Mouse (Mus musculus) forebrain, embryonic 16.5 days (tissue): ENCODE data around the gene Ncoa5. TPM values are rescaled to one million over a fixed set of nuclear protein-coding genes. Genes with fewer than 3 reads are reported as not detected.

Experiments used
- ATAC-seq: fragments of 200-750 bp; cut with Nextera tagmentation; 2 replicates; pipeline ENCODE4 v1.8.0; 2017; ENCODE audit warnings: mild to moderate bottlenecking, moderate library complexity
- H3K27ac ChIP-seq: fragments of 300-500 bp; sonication (generic); 2 replicates; pipeline ENCODE4 v1.5.1; 2014; ENCODE audit warnings: low read length, control low read depth
- H3K27me3 ChIP-seq: fragments of 300-500 bp; sonication (generic); replicated peaks from 2 replicates; pipeline ENCODE4 v1.6.1; 2014; ENCODE audit warnings: low read length; ENCODE audit not compliant: control insufficient read depth, insufficient read depth
- H3K36me3 ChIP-seq: fragments of 300-500 bp; sonication (generic); 2 replicates; pipeline ENCODE4 v1.6.1; 2014; ENCODE audit not compliant: control insufficient read depth, insufficient read depth
- H3K4me1 ChIP-seq: fragments of 300-500 bp; sonication (generic); replicated peaks from 2 replicates; pipeline ENCODE4 v1.6.1; 2014; ENCODE audit warnings: low read length; ENCODE audit not compliant: control insufficient read depth, insufficient read depth
- H3K4me2 ChIP-seq: fragments of 300-500 bp; sonication (generic); 2 replicates; pipeline ENCODE4 v1.6.1; 2014; ENCODE audit warnings: mild to moderate bottlenecking, low read length, control low read depth
- H3K4me3 ChIP-seq: fragments of 300-500 bp; sonication (generic); replicated peaks from 2 replicates; pipeline ENCODE4 v1.5.1; 2014; ENCODE audit warnings: mild to moderate bottlenecking, low read length, control low read depth
- H3K9ac ChIP-seq: fragments of 300-500 bp; sonication (generic); replicated peaks from 2 replicates; pipeline ENCODE4 v1.6.1; 2014; ENCODE audit warnings: low read depth, low read length, control low read depth
- H3K9me3 ChIP-seq: fragments of 300-500 bp; sonication (generic); 2 replicates; pipeline ENCODE4 v1.6.1; 2016; ENCODE audit warnings: low read length; ENCODE audit not compliant: control insufficient read depth
- WGBS: fragments of 180-500 bp; shearing (Covaris S2); extraction: QIAGEN DNeasy Blood & Tissue Kit; methylation state at CpG from one replicate; pipeline ENCODE4 v1.1.7; 2014; 5-methylcytosine and 5-hydroxymethylcytosine counted together
- polyA plus RNA-seq: library from polyadenylated mRNA; unstranded; fragments of >200 nt; fragmentation: Nextera tagmentation; extraction: Ambion mirVana; gene quantifications from 2 replicates; pipeline ENCODE4 v1.2.1, GENCODE M21; 2015

Ncoa5 gene
- polyA plus RNA-seq, 1 experiment from 2014 or later: 138 TPM

- Histone ChIP-seq H3K4me3 (no peak overlapping the region), H3K9ac (no peak overlapping the region), H3K4me1 (peaks cover 2% of the 10 kb centered on the region), H3K36me3 (peaks cover 75% of the 10 kb centered on the region), H3K27me3 (peaks cover 6% of the 10 kb centered on the region), H3K9me3 (no peaks in the 10 kb centered on the region), H3K4me2 (no peak overlapping the region), H3K27ac (no peak overlapping the region)
- ATAC-seq: no peak
- 75% methylated on average over 3 of the region's 3 CpGs for WGBS
Measured at GRCm38 (mm10) chr2:165003108-165003507, 31.6 kb downstream of the Ncoa5 start.

GRCm38 (mm10) chr2:165001958-165002357, 32.7 kb downstream of the Ncoa5 start:
- peaks cover 12% of the 10 kb centered on the region for H3K4me1 ChIP-seq
- peaks cover 6% of the 10 kb centered on the region for H3K27me3 ChIP-seq
- no peak overlapping the region for H3K27ac ChIP-seq
- WGBS: 88% methylated on average over 13 of the region's 13 CpGs
- H3K9ac ChIP-seq: no peak overlapping the region
- H3K4me2 ChIP-seq: no peak overlapping the region
- peaks cover 66% of the 10 kb centered on the region for H3K36me3 ChIP-seq
- H3K9me3 ChIP-seq: no peaks in the 10 kb centered on the region
- no peak overlapping the region for H3K4me3 ChIP-seq
- no peak for ATAC-seq

GRCm38 (mm10) chr2:164997721-164998428, 36.8 kb downstream of the Ncoa5 start:
- H3K4me3 ChIP-seq: peak overlapping the region; percentile 31
- WGBS: 3% methylated on average over 51 of the region's 52 CpGs
- H3K27ac ChIP-seq: no peak overlapping the region
- H3K27me3 ChIP-seq: peaks cover 6% of the 10 kb centered on the region
- H3K36me3 ChIP-seq: peaks cover 32% of the 10 kb centered on the region
- H3K4me1 ChIP-seq: peaks cover 12% of the 10 kb centered on the region
- ATAC-seq: peak; percentile 4; the same call in 1 of the 2 replicates
- H3K9me3 ChIP-seq: no peaks in the 10 kb centered on the region
- peak overlapping the region; percentile 40; the same call in 1 of the 2 replicates for H3K9ac ChIP-seq
- peak overlapping the region; percentile 44 for H3K4me2 ChIP-seq

- peak overlapping the region; percentile 40; the same call in 1 of the 2 replicates for H3K9ac ChIP-seq
- no peaks in the 10 kb centered on the region for H3K9me3 ChIP-seq
- H3K36me3 ChIP-seq: peaks cover 24% of the 10 kb centered on the region
- peak overlapping the region; percentile 31 for H3K4me3 ChIP-seq
- ATAC-seq: no peak
- WGBS: 12% methylated on average over 49 of the region's 49 CpGs
- H3K4me1 ChIP-seq: peaks cover 12% of the 10 kb centered on the region
- peak overlapping the region; percentile 44 for H3K4me2 ChIP-seq
- H3K27ac ChIP-seq: no peak overlapping the region
- peaks cover 6% of the 10 kb centered on the region for H3K27me3 ChIP-seq
Measured at GRCm38 (mm10) chr2:164996848-164997720, 37.6 kb downstream of the Ncoa5 start.

GRCm38 (mm10) chr2:164995976-164996375, 38.7 kb downstream of the Ncoa5 start:
- Histone ChIP-seq H3K4me1 (peaks cover 12% of the 10 kb centered on the region), H3K27me3 (peaks cover 6% of the 10 kb centered on the region), H3K9ac (no peak overlapping the region), H3K4me2 (no peak overlapping the region), H3K9me3 (no peaks in the 10 kb centered on the region), H3K27ac (no peak overlapping the region), H3K4me3 (no peak overlapping the region), H3K36me3 (peaks cover 13% of the 10 kb centered on the region)
- ATAC-seq: no peak
- WGBS: 63% methylated on average over 11 of the region's 11 CpGs

- ATAC-seq: no peak
- peaks cover 4% of the 10 kb centered on the region for H3K36me3 ChIP-seq
- peaks cover 12% of the 10 kb centered on the region for H3K4me1 ChIP-seq
- no peak overlapping the region for H3K9ac ChIP-seq
- WGBS: 55% methylated on average over 21 of the region's 21 CpGs
- no peak overlapping the region for H3K27ac ChIP-seq
- H3K9me3 ChIP-seq: no peaks in the 10 kb centered on the region
- peaks cover 6% of the 10 kb centered on the region for H3K27me3 ChIP-seq
- no peak overlapping the region for H3K4me3 ChIP-seq
- no peak overlapping the region for H3K4me2 ChIP-seq
Measured at GRCm38 (mm10) chr2:164994659-164995428, 39.8 kb downstream of the Ncoa5 start.

- no peak overlapping the region for H3K4me3 ChIP-seq
- H3K36me3 ChIP-seq: peaks cover 3% of the 10 kb centered on the region; the same call in 1 of the 2 replicates
- H3K9me3 ChIP-seq: no peaks in the 10 kb centered on the region
- peaks cover 6% of the 10 kb centered on the region for H3K27me3 ChIP-seq
- H3K27ac ChIP-seq: no peak overlapping the region
- ATAC-seq: no peak
- H3K4me1 ChIP-seq: peaks cover 12% of the 10 kb centered on the region
- WGBS: 86% methylated on average over 11 of the region's 11 CpGs
- no peak overlapping the region for H3K9ac ChIP-seq
- no peak overlapping the region for H3K4me2 ChIP-seq
Measured at GRCm38 (mm10) chr2:164994156-164994555, 40.5 kb downstream of the Ncoa5 start.

- Histone ChIP-seq H3K27me3 (no peaks in the 10 kb centered on the region), H3K36me3 (no peaks in the 10 kb centered on the region), H3K27ac (no peak overlapping the region), H3K9ac (no peak overlapping the region), H3K4me1 (no peaks in the 10 kb centered on the region), H3K9me3 (no peaks in the 10 kb centered on the region), H3K4me2 (no peak overlapping the region), H3K4me3 (no peak overlapping the region)
- ATAC-seq: no peak
- WGBS: 47% methylated on average over 10 of the region's 10 CpGs
Measured at GRCm38 (mm10) chr2:164991808-164992207, 42.9 kb downstream of the Ncoa5 start.

GRCm38 (mm10) chr2:164991111-164991510, 43.6 kb downstream of the Ncoa5 start:
- H3K36me3 ChIP-seq: no peaks in the 10 kb centered on the region
- no peak overlapping the region for H3K4me2 ChIP-seq
- H3K9ac ChIP-seq: no peak overlapping the region
- no peak for ATAC-seq
- no peak overlapping the region for H3K27ac ChIP-seq
- H3K4me1 ChIP-seq: no peaks in the 10 kb centered on the region
- no peaks in the 10 kb centered on the region for H3K9me3 ChIP-seq
- no peak overlapping the region for H3K4me3 ChIP-seq
- H3K27me3 ChIP-seq: no peaks in the 10 kb centered on the region
- 80% methylated on average over 3 of the region's 3 CpGs for WGBS
